Mouse (Mus musculus): ENCODE measurements around the gene Esr1.
"Not testable (repeated sequence)": the region's sequence is repeated elsewhere in the genome, so short reads cannot be mapped to it uniquely, and the experiment has no call there.

The Esr1 gene

DNA sequence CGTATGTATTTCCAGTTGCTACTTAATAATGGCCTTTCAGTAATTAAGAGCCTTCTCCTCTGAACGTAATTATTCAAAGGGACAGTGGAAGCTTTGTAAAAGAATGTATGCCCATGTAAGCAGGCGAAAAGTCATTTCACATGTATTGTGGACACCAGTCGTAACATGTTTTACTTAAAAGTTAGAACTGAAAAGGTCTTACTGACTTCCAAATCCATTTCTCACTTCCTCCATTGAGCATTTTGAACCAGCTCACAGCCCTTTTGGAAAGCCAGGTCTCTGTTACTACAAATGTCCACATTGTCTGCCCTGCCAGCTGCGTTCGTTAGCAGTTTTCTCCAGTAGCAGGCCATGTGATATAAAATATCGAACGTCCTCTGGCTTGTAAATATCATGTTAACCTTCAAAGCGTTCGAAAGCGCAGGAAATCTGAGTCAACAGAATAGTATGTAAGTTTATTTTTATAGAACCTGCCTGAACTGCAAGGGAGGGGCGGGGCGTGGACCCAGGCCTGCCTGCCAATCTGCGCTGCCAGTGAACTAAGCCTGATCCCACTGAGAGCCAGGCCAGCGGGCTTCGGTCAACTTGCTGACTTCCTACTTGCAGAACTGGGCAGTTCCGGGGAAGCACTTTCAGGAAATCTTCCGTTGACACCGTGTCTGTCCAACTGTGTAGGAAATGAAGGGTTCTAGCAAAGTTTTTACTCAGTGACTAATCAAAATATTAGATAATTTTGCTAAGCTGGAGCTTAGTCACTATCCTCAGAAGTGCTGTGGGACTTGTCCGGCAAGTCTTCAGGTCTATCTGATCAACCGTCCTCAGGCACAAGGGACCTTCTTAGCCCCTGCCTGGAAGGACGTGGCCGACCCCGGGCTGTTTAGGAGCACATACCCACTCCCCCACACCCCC is 9.5 kb downstream of the Esr1 start:
- in situ Hi-C loops (cut with MboI): no loop called here

- in situ Hi-C loops (cut with MboI): no loop called here
Observed at GRCm38 (mm10) chr10:4621505-4621815, 10.1 kb downstream of the Esr1 start.

DNA sequence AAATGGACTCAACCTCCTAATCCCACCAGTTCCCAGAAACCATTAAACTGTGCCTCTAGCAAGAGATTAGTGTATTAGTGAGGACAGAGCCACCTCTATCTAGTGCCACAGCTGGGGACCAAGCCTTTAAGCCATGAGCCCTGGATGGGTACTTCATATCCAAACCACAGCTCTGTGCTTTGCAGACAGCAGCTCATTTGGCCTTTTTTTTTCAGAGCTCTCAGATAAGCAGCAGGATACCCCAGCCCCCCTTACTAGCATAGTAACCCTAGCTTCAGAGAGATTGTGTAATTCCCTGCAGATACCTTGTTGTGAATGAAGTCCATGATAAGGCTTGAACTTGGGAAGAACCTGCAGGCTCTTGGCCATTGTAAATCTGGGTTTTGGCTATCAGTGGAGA is 11.9 kb downstream of the Esr1 start:
- in situ Hi-C loops (cut with MboI): no loop called here

DNA sequence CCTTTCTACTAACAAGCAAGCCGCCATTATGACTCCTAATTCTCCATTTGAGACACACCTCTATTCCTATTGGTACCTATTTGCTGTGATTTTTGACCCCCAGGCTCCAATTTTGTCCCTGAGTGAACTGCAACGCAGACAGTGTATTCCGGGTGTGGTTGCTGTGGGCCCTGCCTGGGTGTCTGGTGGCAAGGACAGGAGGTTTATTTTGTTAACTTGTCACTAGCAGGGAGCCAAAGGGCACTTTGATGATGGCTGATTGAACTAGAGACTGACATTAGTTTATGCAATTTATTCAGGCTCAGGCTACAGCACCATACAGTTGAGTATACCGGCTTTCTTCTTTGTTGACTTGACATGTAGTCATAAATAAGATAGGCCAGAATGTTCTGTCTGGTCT is 13.2 kb downstream of the Esr1 start:
- in situ Hi-C loops (cut with MboI): no loop called here

DNA sequence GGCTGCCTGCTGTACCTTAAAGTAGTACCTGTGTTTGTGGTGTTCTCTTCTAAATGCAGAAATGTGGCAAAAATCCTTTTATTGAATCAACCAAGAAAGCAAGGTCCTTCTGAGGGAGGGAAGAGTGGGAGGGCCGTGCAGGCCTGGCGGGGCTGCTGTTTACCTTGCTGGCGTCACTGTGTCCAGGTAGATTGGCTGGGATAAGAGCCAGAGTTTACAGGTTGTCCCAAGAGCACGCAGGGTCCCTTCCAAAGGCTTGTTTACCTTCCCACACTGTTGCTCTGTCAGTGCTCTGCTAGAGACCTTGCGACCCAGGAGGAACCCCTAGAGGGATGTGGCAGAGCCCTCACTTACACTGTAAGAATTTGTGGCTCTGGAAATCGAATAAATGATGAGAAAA is 13.9 kb downstream of the Esr1 start:
- in situ Hi-C loops (cut with MboI): no loop called here

DNA sequence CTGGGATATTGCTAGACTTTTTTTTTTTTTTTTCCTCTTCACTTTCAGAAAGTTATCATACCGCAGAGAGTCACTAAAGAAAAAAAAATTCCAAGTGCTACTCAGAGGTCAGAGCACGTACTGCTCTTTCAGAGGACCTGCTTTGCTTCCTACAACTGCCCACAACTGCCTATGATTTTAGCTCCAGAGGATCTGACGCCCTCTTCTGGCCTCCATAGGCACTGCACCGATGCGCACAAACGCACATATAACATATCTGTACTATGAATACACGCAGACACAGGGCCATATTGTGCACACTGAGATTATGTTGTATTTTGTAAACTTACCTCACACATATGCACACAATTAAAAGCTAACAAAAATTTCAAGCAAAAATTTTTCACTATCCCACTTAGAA is 15.0 kb downstream of the Esr1 start:
- in situ Hi-C loops (cut with MboI): no loop called here

- in situ Hi-C loops (cut with MboI): no loop called here
Observed at GRCm38 (mm10) chr10:4626996-4627395, 15.6 kb downstream of the Esr1 start.

DNA sequence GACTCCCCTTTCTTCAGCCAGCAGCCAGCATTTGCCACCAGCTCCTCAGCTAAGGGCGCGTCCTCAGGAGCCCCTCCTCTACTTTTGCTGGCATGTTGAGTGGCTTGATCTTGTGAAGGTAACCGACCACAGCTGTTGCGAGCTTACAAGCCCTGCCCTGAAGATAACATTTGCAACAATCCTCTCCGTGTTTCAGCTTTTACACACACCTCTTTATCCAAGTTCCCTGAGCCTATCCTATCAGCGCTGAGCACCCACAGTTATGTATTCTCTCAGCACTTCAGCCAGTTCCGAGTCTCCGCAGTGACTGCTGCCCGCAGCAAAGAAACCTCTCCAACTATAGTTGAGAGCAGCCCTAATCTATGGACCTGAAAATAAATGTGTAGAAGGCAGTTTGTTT is 16.0 kb downstream of the Esr1 start:
- in situ Hi-C loops (cut with MboI): no loop called here

GRCm38 (mm10) chr10:4629314-4629713 is 17.9 kb downstream of the Esr1 start:
- in situ Hi-C loops (cut with MboI): no loop called here

DNA sequence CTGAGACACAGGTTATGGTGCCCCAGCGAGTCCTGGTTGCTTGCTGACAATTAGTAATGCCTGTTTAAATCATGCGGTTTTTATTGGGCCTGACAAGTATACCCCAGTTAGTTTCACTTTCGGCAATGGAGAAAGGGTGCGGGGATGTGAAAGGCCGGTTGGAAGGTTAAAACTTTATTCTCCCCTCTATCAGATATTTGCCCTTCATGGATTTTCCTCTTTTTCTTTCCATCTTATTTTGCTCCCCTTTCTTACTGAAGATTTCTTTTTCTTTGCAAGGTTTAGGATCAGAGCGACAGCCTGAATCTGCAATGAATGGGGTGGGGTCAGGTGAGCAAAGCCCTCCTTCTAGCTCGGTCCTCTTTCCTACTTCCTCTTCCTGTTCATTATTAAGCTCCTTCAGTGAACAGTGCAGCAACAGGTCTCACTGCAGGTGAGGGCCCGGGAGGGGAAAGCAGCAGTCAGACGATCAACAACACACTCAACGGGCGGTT is 20.9 kb downstream of the Esr1 start:
- in situ Hi-C loops (cut with MboI): no loop called here

DNA sequence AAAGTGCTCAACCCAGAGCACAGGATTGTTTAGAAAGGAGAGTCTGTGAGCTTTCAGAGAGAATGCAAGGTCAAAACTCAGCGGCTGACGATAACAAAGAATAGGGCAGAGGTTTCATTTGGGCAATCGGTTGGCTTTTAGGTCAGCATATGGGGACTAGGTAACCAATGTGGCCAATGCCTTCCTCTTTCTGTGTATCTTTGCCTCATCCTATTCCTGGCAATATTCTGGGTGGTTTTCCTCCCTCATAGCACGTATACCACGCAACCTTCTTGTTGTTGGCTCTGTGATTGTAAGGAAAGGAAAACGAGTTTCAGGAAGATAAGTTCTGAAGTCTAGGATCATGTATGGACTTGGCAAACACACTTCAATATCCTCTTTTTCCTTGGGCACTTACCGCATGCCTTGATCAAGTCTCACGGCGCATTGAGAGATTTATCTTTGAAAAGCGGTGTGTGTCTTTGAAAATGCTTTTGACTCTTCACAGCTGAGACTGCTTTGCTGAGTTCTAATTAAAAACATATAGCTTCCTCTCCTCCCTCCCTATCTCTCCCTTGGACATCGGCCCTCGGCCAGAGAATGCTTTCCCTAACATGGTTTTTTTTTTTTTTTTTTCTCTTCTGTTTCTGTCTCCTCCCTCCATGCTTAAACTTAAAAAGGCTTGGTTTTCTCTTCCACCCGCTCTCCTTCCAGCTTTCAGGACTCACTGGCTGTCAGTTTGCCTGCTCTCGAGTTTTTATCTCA is 22.1 kb downstream of the Esr1 start:
- in situ Hi-C loops (cut with MboI): no loop called here

DNA sequence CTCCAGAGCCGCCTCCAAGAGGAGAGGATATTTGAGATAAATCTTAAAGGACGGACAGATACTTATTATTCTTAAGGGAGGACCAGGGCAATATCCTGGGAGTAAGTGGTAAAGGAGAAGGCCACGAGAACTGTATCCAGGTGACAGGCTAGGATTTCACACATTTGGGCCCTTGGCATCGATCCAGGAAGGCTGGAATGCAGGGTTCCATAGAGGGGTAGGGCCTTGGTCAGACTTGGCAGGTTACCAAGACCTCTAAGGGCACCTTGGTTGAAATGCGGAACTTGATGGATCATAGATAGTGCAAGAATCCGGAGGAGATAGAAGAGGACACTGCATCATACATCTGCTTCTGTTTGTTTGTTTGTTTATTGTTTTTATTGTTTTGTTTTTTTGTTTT is 24.3 kb downstream of the Esr1 start:
- in situ Hi-C loops (cut with MboI): no loop called here

DNA sequence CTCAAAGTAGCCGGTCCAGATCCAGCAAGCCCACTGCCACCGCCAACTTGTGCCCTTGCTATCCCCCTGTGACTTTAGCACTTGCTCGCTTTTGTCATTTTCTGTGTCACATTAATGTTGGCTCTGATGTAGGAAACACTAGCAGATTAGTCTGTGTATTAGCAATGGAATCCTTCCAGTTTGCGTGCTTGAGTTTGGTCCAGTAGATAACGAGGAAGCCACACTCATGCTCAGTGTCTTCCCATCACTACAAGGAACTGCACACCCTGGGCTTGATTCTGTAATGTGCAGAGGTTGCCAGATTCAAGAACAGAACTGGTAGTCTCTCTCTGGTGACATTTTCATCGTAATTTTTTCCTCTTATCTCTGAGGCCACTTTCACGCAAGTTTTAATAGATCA is 34.7 kb downstream of the Esr1 start:
- in situ Hi-C loops (cut with MboI): no loop called here

DNA sequence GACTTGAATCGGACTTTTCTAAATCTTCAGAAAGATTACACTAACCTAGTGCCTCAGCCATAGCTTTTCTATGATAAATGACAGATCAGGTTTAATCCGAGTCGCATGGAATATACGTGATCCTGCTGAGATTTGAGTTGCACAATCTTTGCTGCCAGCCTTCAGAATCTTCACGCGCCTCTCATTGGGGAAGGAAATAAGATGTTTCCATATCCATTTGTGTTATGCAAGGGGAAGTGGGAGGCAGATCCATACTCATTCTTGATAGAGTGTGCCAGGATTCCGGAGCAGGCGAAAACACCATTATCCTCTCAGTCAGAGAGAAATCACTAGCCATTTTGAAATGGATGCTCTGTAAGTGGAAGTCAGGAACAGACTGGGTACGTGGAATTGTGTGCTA is 35.5 kb downstream of the Esr1 start:
- in situ Hi-C loops (cut with MboI): no loop called here

DNA sequence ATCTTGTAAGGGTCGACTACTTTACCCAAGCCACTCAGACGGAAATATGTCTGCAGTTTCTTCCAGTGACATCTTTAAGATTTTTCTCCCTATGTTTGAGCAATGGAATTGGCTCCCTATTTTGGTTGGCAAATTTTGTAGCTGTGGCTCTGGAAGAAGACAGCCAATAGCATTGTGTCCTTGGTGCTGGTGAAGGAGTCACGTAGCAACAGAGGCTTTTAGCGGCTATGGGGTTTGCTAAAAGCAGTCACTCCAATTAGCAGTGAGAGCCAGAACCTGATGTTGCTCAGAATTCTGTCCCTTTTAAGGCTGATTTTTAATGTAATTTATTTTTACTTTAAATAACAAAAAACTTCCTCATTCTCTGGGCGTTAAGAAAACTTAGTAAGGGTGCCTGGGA is 54.0 kb downstream of the Esr1 start:
- in situ Hi-C loops (cut with MboI): no loop called here

DNA sequence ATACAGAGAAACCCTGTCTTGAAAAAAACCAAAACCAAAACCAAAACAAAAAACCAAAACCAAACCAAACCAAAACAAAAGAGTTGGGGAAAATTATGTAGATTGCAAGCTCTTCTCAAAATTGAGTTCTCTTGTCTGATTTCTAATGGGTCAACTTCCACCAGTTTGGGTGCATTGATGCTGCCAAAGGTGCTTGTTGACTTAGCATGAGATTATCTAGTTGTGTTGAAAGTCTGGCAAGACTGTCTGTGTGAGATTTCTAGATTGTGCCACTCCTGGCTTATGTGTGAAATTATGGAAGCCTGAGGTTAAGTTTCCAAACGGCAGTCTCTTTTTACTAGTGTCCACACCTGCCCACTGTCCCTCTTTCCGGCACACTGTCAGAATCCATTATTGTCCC is 55.6 kb downstream of the Esr1 start:
- in situ Hi-C loops (cut with MboI): no loop called here

DNA sequence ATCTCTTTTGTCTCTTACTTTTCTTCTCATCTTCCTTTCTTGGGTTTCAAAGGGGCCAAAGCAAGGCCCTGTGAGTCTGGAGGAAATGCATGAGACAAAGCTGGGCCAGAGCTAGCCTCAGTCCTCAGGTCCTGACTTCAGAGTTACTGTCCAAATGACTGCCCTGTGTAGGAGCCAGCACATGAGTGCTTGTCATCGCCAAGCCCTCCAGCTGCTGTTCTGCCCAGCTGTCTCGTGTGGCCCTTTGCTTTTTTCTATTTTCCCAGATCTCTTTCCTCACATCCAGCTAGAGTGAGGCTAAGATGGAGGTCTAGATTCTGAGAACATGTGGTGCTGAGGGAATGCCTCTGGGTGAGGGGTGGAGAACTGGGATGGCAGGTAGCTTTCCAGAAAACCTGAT is 58.7 kb downstream of the Esr1 start:
- in situ Hi-C loops (cut with MboI): no loop called here

GRCm38 (mm10) chr10:4671876-4672275 is 60.5 kb downstream of the Esr1 start:
- in situ Hi-C loops (cut with MboI): no loop called here

GRCm38 (mm10) chr10:4673311-4673816 is 62.0 kb downstream of the Esr1 start:
- in situ Hi-C loops (cut with MboI): no loop called here

DNA sequence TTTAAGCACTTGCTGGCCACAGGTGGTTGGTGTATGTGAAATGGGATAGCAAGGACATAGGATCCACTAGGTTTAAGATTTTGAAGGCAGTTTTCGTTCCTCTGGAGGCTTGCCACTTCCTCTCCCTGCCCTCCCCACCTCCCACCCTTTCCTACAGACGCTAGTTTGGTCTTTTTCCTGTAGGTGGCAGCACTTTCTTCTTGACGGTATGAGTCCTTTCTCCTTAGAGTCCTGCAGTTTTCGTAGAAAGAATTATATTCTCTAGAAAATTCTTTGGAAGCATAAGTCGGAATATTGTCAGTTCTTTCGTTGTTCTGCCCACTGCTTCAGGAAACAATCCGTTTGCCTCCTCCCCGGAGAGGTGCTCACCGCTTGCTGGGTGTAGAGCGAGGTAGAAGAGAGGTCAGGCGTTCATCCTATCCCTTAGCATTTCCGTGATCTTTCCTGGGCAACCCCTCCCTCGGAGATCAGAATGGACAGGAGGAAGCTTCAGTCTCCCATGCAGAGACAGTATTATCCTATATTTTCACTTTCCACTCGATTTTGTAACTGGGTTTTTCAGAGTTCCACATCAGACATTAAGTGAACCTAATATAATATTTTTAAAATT is 63.7 kb downstream of the Esr1 start:
- in situ Hi-C loops (cut with MboI): not testable (repeated sequence)

DNA sequence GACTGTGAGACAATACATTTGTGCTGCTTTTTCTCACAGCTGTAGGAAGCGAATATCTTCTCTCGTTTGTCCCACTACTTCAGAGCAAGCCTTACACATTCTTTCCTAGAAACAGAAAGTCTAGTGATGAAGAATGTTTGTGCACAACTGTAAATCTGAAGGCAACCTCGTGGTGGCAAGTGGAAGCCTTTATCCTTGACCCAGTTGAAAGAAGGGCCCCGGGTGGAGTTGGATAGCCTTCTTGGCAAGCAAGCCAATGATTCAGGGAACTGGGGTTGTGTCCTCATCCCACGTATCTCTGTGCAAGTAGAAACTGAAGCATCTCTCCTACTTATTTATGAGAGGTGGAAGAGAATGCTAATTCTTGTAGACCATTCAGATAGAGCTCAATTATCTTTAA is 71.7 kb downstream of the Esr1 start:
- in situ Hi-C loops (cut with MboI): no loop called here

GRCm38 (mm10) chr10:4683711-4684265 is 72.4 kb downstream of the Esr1 start:
- in situ Hi-C loops (cut with MboI): no loop called here

Measured in mature B cell (primary cell).